Mouse (Mus musculus) hindbrain, embryonic 12.5 days (tissue): ENCODE measurements around the gene Zfp429. TPM values are rescaled to one million over a fixed set of nuclear protein-coding genes. Genes with fewer than 3 reads are reported as not detected.
A peak's percentile ranks its signal among the peaks of the same experiment; 100 is the strongest.

Experiments
- ATAC-seq: fragments of 200-750 bp; cut with Nextera tagmentation; 2 replicates; pipeline ENCODE4 v1.8.0; 2017; ENCODE audit warnings: moderate TSS enrichment; ENCODE audit not compliant: low FRiP score
- H3K27ac ChIP-seq: fragments of 300-500 bp; sonication (generic); 2 replicates; pipeline ENCODE4 v1.5.1; 2016; ENCODE audit warnings: mild to moderate bottlenecking
- H3K27me3 ChIP-seq: fragments of 300-500 bp; sonication (generic); 2 replicates; pipeline ENCODE4 v1.6.1; 2016; ENCODE audit warnings: mild to moderate bottlenecking
- H3K36me3 ChIP-seq: fragments of 300-500 bp; sonication (generic); 2 replicates; pipeline ENCODE4 v1.6.1; 2016; ENCODE audit warnings: mild to moderate bottlenecking
- H3K4me1 ChIP-seq: fragments of 300-500 bp; sonication (generic); 2 replicates; pipeline ENCODE4 v1.6.1; 2016
- H3K4me2 ChIP-seq: fragments of 300-500 bp; sonication (generic); replicated peaks from 2 replicates; pipeline ENCODE4 v1.6.1; 2016; ENCODE audit warnings: mild to moderate bottlenecking
- H3K4me3 ChIP-seq: fragments of 300-500 bp; sonication (generic); 2 replicates; pipeline ENCODE4 v1.5.1; 2016; ENCODE audit warnings: mild to moderate bottlenecking
- H3K9ac ChIP-seq: fragments of 300-500 bp; sonication (generic); 2 replicates; pipeline ENCODE4 v1.6.1; 2016; ENCODE audit warnings: mild to moderate bottlenecking, moderate library complexity
- H3K9me3 ChIP-seq: fragments of 300-500 bp; sonication (generic); replicated peaks from 2 replicates; pipeline ENCODE4 v1.6.1; 2016; ENCODE audit warnings: mild to moderate bottlenecking
- WGBS: fragments of 180-500 bp; shearing (Covaris S2); methylation state at CpG from one replicate; pipeline ENCODE4 v1.1.7; 2016; 5-methylcytosine and 5-hydroxymethylcytosine counted together
- polyA plus RNA-seq: library from polyadenylated mRNA; unstranded; fragments of >200 nt; fragmentation: Nextera tagmentation; extraction: Ambion mirVana; gene quantifications from 2 replicates; pipeline ENCODE4 v1.2.1, GENCODE M21; 2016

Zfp429 gene
- polyA plus RNA-seq, 1 experiment from 2014 or later, result 4.9 TPM

DNA sequence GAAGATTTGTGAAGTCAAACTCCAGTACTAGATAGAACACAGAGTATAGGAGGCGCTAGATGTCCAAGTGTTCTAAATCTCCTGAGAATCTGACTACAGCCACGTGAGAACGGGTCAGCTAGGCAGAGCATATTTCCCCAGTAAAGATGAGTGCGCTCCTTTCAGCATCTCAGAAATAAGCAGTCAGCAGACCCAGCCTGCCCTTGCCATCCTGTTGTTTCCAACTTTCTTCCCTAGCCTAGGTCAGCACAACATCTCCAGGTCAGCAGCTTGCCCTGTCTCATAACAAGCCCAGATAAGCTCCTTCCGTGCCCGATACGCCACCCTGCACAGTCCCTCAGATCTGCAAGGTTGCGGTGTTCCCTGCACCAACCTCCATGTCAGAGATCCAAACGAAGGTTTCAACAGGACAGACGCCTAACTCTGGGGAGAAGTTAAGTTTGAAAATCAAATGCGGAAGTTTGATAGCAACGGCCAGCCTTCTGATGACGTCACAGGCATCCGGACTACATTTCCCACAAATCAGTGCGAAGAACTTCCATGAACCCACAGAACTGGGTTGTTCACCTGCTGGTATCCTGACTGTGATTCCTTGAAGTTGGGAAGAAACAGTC is 39.4 kb downstream of the Zfp429 start, which contains the start of the genes Gm28044 and Zfp953:
Gene Gm28044, minus strand, starts transcription at position 406 of the 614 bp plus-strand sequence.
Gene Zfp953, minus strand, starts transcription at position 475 of the 614 bp plus-strand sequence.
- H3K4me2 ChIP-seq, result peak within 1 kb of the TSS; percentile 70
- H3K9ac ChIP-seq, result peak within 1 kb of the TSS; percentile 58
- WGBS, result under 1% methylated on average over 15 of the region's 15 CpGs
- H3K4me3 ChIP-seq, result peak within 1 kb of the TSS; percentile 74
- H3K27me3 ChIP-seq, result no peaks in the 10 kb centered on the region
- peak; percentile 92 for ATAC-seq
- no peaks in the 10 kb centered on the region for H3K36me3 ChIP-seq
- peaks cover 5% of the 10 kb centered on the region for H3K4me1 ChIP-seq
- H3K9me3 ChIP-seq, result no peaks in the 10 kb centered on the region
- H3K27ac ChIP-seq, result peak within 1 kb of the TSS; percentile 44; the same call in 1 of the 2 replicates

- ATAC-seq, result no peak
- Histone ChIP-seq H3K36me3 (no peaks in the 10 kb centered on the region), H3K9ac (no peak overlapping the region), H3K4me2 (no peak overlapping the region), H3K27ac (no peak overlapping the region), H3K4me1 (no peaks in the 10 kb centered on the region), H3K27me3 (no peaks in the 10 kb centered on the region), H3K4me3 (no peak overlapping the region), H3K9me3 (no peaks in the 10 kb centered on the region)
Measured at GRCm38 (mm10) chr13:67351854-67352253, 47.8 kb downstream of the Zfp429 start.

DNA sequence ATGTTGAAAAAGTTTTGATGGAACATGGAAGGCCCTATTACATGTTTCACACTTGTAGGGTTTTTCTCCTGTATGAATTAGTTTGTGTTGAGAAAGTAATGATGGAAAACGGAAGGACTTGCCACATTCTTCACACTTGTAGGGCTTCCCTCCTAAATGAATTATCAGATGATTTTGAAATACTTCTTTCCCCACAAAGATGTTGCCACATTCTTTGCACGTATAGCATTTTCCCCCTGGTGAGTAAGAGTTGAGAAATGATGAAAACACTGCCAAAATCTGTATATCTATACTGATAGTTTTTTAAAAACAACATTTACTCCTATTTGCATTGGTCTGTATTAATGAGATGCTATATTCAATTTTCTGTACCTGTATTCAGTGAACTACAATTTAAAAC is 56.2 kb downstream of the Zfp429 start:
- WGBS, result 85% methylated on average over 2 of the region's 2 CpGs
- Histone ChIP-seq H3K4me1 (no peaks in the 10 kb centered on the region), H3K9ac (no peak overlapping the region), H3K36me3 (no peaks in the 10 kb centered on the region; the same call in 1 of the 2 replicates), H3K27me3 (no peaks in the 10 kb centered on the region), H3K4me3 (no peak overlapping the region), H3K4me2 (no peak overlapping the region), H3K27ac (no peak overlapping the region), H3K9me3 (no peaks in the 10 kb centered on the region)
- no peak for ATAC-seq

Other genes starting within 250 kb of the Zfp429 start
- gene Rsl1, start 226.6 kb downstream of the Zfp429 start, polyA plus RNA-seq, result 6.2 and 7.1 TPM in 2 replicates
- 1.4 and 1.8 TPM in 2 replicates for gene Zfp455, start 205.3 kb downstream of the Zfp429 start, polyA plus RNA-seq
- 3.8 and 4.6 TPM in 2 replicates for gene Zfp458, start 121.4 kb downstream of the Zfp429 start, polyA plus RNA-seq
- gene Zfp457, start 93.3 kb downstream of the Zfp429 start, polyA plus RNA-seq, result 0.50 and 0.85 TPM in 2 replicates
- 1.7 and 1.8 TPM in 2 replicates for gene Zfp595, start 67.2 kb downstream of the Zfp429 start, polyA plus RNA-seq
- not detected in 2 replicates for gene Gm28044, start 39.3 kb downstream of the Zfp429 start, polyA plus RNA-seq
- 0.72 and 0.98 TPM in 2 replicates for gene Zfp953, start 39.2 kb downstream of the Zfp429 start, polyA plus RNA-seq
- not detected in 2 replicates for gene Gm28041, start 24.1 kb downstream of the Zfp429 start, polyA plus RNA-seq
- 0.83 and 0.94 TPM in 2 replicates for gene Zfp456, start 24.0 kb downstream of the Zfp429 start, polyA plus RNA-seq
- gene Zfp459, start 21.6 kb upstream of the Zfp429 start, polyA plus RNA-seq, result 1.0 and 1.3 TPM in 2 replicates
- 7.1 and 8.3 TPM in 2 replicates for gene Zfp874a, start 51.8 kb upstream of the Zfp429 start, polyA plus RNA-seq
- gene Zfp874b, start 84.4 kb upstream of the Zfp429 start, polyA plus RNA-seq, result 2.1 and 2.2 TPM in 2 replicates
- gene Zfp58, start 100.7 kb upstream of the Zfp429 start, polyA plus RNA-seq, result 17.8 and 18.0 TPM in 2 replicates
- gene Gm26965, start 126.3 kb upstream of the Zfp429 start, polyA plus RNA-seq, result not detected in 2 replicates
- 32.4 and 32.8 TPM in 2 replicates for gene Zfp87, start 126.4 kb upstream of the Zfp429 start, polyA plus RNA-seq
- 16.6 and 18.3 TPM in 2 replicates for gene Zfp748, start 154.0 kb upstream of the Zfp429 start, polyA plus RNA-seq
- 4.6 and 5.1 TPM in 2 replicates for gene Zfp729b, start 209.9 kb upstream of the Zfp429 start, polyA plus RNA-seq
- not detected in 2 replicates for gene Gm49345, start 237.9 kb upstream of the Zfp429 start, polyA plus RNA-seq
- gene Zfp729a, start 238.0 kb upstream of the Zfp429 start, polyA plus RNA-seq, result 2.9 and 3.7 TPM in 2 replicates